Mouse (Mus musculus) layer of hippocampus, adult 9-11 months (tissue): ENCODE data around the gene Wbp11.
"Not testable (repeated sequence)": the region's sequence is repeated elsewhere in the genome, so short reads cannot be mapped to it uniquely, and the experiment has no call there.

Experiments used
- DNase-seq: peaks from one replicate; pipeline ENCODE4 v3.0.0; 2022

Gene Wbp11

GRCm38 (mm10) chr6:136801274-136801673, 26.8 kb downstream of the Wbp11 start:
- no peak for DNase-seq

GRCm38 (mm10) chr6:136800710-136801109, 27.3 kb downstream of the Wbp11 start:
- DNase-seq = no peak

GRCm38 (mm10) chr6:136797874-136798693, 29.9 kb downstream of the Wbp11 start:
- DNase-seq = not testable (repeated sequence)

- DNase-seq = no peak
Observed at GRCm38 (mm10) chr6:136795850-136796249, 32.2 kb downstream of the Wbp11 start.

GRCm38 (mm10) chr6:136795110-136795509, 32.9 kb downstream of the Wbp11 start:
- no peak for DNase-seq

- DNase-seq = no peak
Observed at GRCm38 (mm10) chr6:136793831-136794525, 34.1 kb downstream of the Wbp11 start.

- no peak for DNase-seq
Observed at GRCm38 (mm10) chr6:136792884-136793758, 34.9 kb downstream of the Wbp11 start.

GRCm38 (mm10) chr6:136789391-136789971, 38.6 kb downstream of the Wbp11 start:
- DNase-seq = no peak

- DNase-seq = peak; percentile 33
Observed at GRCm38 (mm10) chr6:136782761-136783160, 45.3 kb downstream of the Wbp11 start.

GRCm38 (mm10) chr6:136782146-136782545, 45.9 kb downstream of the Wbp11 start:
- no peak for DNase-seq

- DNase-seq = no peak
Observed at GRCm38 (mm10) chr6:136781377-136781986, 46.6 kb downstream of the Wbp11 start, which contains the start of gene Gucy2c. Gucy2c (minus strand) TSS chr6:136781765.

- no peak for DNase-seq
Observed at GRCm38 (mm10) chr6:136776392-136776791, 51.6 kb downstream of the Wbp11 start.

GRCm38 (mm10) chr6:136769859-136770258, 58.2 kb downstream of the Wbp11 start:
- DNase-seq = no peak

GRCm38 (mm10) chr6:136769143-136769542, 58.9 kb downstream of the Wbp11 start:
- no peak for DNase-seq

GRCm38 (mm10) chr6:136763912-136764311, 64.1 kb downstream of the Wbp11 start:
- no peak for DNase-seq
